Mouse (Mus musculus) bone marrow, adult 2 months (tissue): ENCODE data around the gene Rps27rt.

ENCODE experiments used
- CTCF ChIP-seq: fragments of 200-500 bp; IDR thresholded peaks from 2 replicates; pipeline ENCODE4 v1.5.1; 2011; ENCODE audit warnings: low read length, control low read depth; ENCODE audit not compliant: control insufficient read depth, insufficient read depth
- POLR2A ChIP-seq: fragments of 200-500 bp; IDR thresholded peaks from 2 replicates; pipeline ENCODE4 v1.6.1; 2011; ENCODE audit warnings: low read depth, mild to moderate bottlenecking, control low read depth, low read length, borderline replicate concordance; ENCODE audit not compliant: control insufficient read depth

GRCm38 (mm10) chr9:114935321-114935720 lies 47.2 kb downstream of the Rps27rt start:
- TF ChIP-seq CTCF (no peak), POLR2A (no peak)
